Comparison of ENCODE assay signal across 1 mouse cellular context in genomic region chr7:110108524-110108923, GRCm38 (mm10).
TF ChIP-seq lines count a peak whose summit lies in the region.

No protein-coding gene starts in this region.

TF ChIP-seq in MEL, 35 proteins besides CTCF, POLR2A, EP300 and RAD21 (continued from another document):
- TF ChIP-seq ZNF384 (IDR thresholded peaks at IDR 0.05; ENCODE audit: low read depth, low read length), result peak; percentile 79
TF ChIP-seq in MEL: peak in this region for 3; not testable (repeated sequence) for 32.
